Mouse (Mus musculus): ENCODE results near the gene Hps6.
"Not testable (repeated sequence)": the region's sequence is repeated elsewhere in the genome, so short reads cannot be mapped to it uniquely, and the experiment has no call there.

Hps6 gene

DNA sequence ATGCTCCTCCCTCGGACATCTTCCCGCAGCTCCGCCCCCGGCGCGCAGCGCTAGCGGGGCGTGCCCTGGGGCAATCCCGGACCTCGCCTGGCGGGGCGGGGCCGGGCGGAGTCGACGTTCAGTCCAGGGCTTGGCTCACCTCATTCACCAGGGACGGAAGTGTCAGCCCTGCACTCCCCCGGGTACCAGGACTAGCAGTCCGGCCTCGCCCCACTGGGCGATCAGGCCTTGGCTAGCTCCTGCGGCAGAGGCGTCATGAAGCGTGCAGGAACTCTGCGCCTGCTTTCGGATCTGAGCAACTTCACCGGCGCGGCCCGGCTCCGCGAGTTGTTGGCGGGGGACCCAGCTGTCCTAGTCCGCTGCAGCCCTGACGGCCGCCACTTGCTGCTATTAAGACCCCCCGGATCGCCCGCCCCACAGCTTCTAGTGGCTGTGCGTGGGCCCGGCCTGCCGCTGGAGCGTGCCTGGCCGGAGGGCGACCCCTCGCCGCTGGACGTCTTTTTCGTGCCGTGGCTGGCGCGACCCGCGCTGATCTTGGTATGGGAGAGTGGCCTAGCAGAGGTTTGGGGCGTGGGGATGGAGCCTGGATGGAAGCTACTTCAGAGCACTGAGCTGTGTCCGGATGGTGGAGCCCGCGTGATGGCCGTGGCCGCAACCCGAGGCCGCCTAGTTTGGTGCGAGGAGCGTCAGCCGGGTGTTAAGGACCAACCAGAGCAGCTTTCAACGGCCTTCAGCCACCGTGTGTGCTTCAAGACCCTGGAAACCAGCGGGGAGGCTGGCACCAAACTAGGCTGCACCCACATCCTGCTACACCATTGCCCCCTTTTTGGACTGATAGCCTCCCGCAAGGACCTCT is at the start of gene Hps6:
Gene Hps6 (plus strand): TSS at position 138 of the 856 bp plus-strand sequence.
- peak; percentile 62 for DNase-seq (ENCODE audit: low spot score in 2 of 2)

GRCm38 (mm10) chr19:45956736-45957135 is 46.6 kb upstream of the Hps6 start:
- peak; percentile 42 to 83 for DNase-seq (ENCODE audit: low spot score in 2 of 2)

GRCm38 (mm10) chr19:45960770-45961169 is 42.5 kb upstream of the Hps6 start:
- no peak for DNase-seq (ENCODE audit: low spot score in 2 of 2)

DNA sequence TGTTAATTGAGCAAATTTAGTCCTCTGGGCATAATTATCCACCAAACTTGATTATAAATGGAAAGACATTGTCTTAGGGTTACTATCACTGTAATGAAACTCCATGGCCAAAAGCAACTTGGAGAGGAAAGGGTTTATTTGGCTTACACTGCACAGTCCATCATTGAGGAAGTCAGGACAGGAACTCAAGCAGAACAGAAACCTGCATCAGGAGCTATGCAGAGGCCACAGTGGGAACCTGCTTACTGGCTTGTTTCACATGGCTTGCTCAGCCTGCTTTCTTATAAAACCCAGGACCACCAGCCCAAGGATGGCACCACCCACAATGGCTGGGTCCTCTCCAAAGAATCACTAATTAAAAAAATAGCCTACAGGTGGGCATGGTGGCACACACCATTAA is 18.9 kb upstream of the Hps6 start:
- no peak for DNase-seq (ENCODE audit: low spot score in 2 of 2)

DNA sequence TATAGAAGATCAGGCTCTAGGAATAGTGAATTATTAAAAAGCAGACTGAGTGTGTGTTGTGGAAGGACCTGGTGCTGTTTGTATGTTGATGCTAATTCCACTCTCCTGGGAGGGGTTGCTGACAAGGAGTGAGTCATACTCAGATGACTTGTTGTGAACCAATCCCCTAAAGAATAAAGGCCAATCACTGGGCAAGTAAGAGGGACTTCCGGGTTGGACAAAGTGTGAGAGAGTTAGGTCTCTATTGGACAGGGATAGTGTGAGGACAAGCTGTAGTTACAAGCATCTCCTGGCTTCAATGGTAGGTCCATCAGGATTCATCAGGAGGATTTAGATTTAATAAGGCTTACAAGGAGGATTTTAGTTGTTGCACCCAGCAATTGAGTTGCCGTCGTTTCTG is 15.1 kb upstream of the Hps6 start:
- no peak for DNase-seq (ENCODE audit: low spot score in 2 of 2)

DNA sequence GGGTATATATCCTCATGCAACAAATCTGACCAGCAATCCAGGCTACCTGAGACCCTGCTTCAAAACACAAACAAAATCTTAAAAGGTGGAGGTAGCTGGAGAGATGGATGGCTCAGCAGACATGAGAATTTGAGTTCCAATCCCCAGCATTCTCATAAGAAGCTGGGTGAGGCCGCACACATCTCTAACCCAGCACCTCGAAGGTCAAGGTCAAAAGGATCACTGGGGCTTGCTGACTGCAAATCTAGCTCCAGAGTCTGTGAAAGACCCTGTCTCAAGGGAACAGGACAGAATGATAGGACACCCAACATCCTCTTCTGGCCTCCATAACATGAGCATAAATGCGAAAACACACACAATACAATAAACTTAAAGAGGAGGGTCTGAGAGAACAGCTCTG is 12.1 kb upstream of the Hps6 start:
- DNase-seq (ENCODE audit: low spot score in 2 of 2): no peak

GRCm38 (mm10) chr19:45993441-45993840 is 9.9 kb upstream of the Hps6 start:
- DNase-seq (ENCODE audit: low spot score in 2 of 2): not testable (repeated sequence)

GRCm38 (mm10) chr19:45993981-45994737 is 9.1 kb upstream of the Hps6 start:
- DNase-seq (ENCODE audit: low spot score in 2 of 2): no peak

DNA sequence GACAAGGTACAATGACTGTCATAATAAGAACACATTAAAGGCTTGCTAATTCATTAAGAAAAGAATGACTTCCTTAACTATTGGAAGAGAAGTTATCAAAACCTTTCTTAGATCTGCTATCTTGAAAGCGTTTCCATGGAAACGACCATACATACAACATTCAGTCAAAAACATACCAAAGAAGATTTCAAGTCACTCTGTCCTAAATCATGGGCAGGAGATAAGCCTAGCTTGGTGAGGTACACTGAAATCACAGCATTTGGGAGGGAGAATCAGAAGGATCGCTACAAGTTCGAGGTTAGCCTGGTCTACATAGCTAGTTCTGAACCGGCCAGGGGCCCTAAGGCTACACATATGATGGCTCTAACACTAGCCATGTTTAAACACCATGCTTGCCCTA is 5.9 kb upstream of the Hps6 start:
- DNase-seq (ENCODE audit: low spot score in 2 of 2): no peak

GRCm38 (mm10) chr19:45997785-45998693 is 5.3 kb upstream of the Hps6 start, which contains the start of gene Armh3:
Gene Armh3, minus strand, starts transcription at chr19:45998488.
- peak; percentile 91 to 94 for DNase-seq (ENCODE audit: low spot score in 2 of 2)

DNA sequence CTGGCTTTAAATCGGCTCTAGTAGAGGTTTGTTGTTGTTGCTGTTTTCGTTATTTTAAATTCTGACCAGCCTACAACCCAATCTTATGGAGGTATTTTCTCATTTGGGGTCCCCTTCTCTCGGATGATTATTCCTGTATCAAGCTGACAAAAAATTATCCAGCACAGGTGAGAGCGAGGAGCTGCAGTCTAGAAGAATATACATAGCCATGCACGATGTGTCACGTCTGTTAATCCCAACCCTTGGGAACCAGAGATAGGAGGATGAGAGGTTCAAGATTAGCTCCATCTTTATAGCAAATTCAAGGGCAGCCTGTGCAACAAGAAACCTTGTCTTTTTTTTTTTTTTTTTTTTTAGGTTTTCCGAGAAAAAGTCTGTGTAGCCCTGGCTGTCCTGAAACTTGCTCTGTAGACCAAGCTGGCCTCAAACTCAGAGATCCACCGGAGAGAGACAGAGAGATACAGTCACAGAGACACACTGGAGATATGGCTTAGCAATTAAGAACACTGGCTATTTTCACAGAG is 4.6 kb upstream of the Hps6 start:
- no peak for DNase-seq (ENCODE audit: low spot score in 2 of 2)

- DNase-seq (ENCODE audit: low spot score in 2 of 2): no peak
Measured at GRCm38 (mm10) chr19:45999378-45999777, 3.9 kb upstream of the Hps6 start.

DNA sequence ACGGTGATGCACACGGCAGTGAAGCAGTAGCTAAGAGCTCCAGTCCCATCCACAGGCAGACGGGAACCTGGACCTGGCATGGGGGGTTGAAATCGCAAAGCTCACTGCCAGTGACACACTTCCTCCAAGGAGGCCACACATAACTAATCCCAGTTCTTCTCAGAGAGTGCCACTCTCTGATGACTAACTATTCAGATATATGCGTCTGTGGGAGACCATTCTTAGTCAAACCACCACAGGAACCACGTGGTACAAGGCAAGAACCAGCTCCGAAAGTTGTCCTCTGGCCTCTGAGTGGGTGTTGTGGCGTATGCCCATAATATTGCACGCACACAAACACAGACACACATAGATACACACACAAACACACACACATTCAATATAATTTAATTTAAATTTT is 1.0 kb upstream of the Hps6 start:
- no peak for DNase-seq (ENCODE audit: low spot score in 2 of 2)

DNA sequence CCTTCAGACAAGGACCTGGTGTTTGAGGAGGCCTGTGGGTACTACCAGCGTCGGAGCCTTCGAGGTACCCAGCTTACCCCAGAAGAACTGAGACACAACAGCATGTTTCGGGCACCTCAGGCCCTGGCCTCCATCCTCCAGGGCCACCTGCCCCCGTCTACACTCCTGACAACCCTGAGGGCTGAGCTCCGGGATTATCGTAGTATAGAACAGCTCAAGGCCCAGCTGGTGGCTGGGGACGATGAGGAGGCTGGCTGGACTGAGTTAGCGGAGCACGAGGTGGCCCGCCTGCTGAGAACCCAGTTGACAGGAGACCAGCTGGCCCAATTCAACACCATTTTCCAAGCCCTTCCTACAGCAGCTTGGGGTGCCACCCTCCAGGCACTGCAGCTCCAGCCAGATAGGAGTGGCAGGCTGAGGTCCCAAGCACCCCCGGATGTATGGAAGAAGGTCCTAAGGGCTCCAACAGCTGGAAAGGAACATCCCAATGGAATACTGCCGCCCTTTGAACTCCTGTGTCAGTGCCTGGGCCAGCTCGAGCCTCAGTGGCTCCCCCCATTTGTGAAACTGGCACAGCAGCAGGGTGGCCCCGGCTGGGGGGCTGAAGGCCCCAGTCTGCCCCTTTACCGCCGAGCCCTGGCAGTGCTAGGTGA is 1.6 kb downstream of the Hps6 start:
- no peak for DNase-seq (ENCODE audit: low spot score in 2 of 2)

- no peak for DNase-seq (ENCODE audit: low spot score in 2 of 2)
Measured at GRCm38 (mm10) chr19:46005680-46006079, 2.4 kb downstream of the Hps6 start.

GRCm38 (mm10) chr19:46014572-46015178 is 11.4 kb downstream of the Hps6 start:
- peak; percentile 87 to 92 for DNase-seq (ENCODE audit: low spot score in 2 of 2)

DNA sequence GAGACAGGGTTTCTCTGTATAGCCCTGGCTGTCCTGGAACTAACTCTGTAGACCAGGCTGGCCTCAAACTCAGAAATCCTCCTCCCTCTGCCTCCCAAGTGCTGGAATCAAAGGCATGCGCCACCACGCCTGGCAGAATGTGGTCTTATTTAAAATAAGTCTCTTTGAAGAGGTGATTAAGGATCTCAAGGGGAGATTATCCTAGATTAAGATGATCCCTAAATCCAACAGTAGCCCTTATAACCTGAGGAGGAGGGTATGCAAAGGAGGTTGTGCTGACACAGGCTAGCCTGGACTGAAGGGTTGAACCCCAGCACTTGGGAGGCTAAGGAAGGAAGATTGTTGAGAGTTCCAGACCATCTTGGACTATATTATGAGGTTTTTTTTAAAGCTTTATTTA is 12.7 kb downstream of the Hps6 start:
- no peak for DNase-seq (ENCODE audit: low spot score in 2 of 2)

DNA sequence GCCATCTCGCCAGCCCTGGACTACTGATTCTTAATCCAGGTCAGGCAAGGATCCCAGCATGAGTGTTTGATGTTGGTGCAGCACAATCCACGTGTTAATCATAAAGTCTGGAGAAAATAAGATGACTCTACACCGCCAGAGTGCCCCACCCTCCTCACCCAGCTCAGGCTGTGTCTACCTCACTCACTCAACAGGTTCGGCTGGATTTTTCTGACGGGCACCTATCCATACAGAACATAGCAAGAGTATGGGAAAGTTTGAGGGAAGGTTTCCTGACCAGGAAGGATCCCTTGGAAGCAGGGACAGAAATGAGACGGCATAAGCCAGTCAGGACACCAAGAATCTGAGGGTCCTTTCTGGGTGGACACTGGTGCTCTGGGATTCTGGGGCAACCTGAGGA is 21.7 kb downstream of the Hps6 start:
- DNase-seq (ENCODE audit: low spot score in 2 of 2): no peak

GRCm38 (mm10) chr19:46026567-46026966 is 23.3 kb downstream of the Hps6 start:
- DNase-seq (ENCODE audit: low spot score in 2 of 2): no peak

- no peak for DNase-seq (ENCODE audit: low spot score in 2 of 2)
Measured at GRCm38 (mm10) chr19:46028747-46029320, 25.5 kb downstream of the Hps6 start.

Data from frontal cortex, postnatal 36 days (tissue).